Mouse (Mus musculus) right cerebral cortex, postnatal 4 days (tissue): Measurements from ENCODE around the gene U2af1l4.

Experiments used
- DNase-seq: peaks from one replicate; pipeline ENCODE4 v3.0.0-alpha.2; 2022

Gene U2af1l4

DNA sequence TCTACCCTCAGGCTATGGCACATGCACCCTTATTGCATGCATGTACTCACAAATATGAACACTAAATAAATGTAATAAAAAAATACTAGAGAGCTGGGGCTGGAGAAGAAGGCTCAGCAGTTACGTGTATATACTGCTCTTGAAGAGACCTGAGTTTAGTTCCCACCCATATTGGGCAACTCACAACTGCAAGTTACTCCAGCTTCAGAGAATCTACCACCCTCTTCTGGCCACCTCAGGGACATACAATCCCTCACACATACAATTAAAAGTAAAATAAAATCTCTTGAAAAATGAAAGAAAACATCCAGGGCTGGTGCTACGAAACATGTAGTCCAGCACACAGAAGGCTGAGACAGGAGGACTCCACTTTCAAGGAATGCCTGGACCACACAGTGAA, 51.4 kb downstream of the U2af1l4 start:
- no peak for DNase-seq
